Mouse (Mus musculus) hindbrain, embryonic 13.5 days (tissue): ENCODE results near the gene Uqcrq. TPM values are rescaled to one million over a fixed set of nuclear protein-coding genes. Genes with fewer than 3 reads are reported as not detected.

ENCODE experiments used
- ATAC-seq: fragments of 200-750 bp; cut with Nextera tagmentation; 2 replicates; pipeline ENCODE4 v1.8.0; 2017; ENCODE audit warnings: moderate TSS enrichment; ENCODE audit not compliant: low FRiP score
- H3K27ac ChIP-seq: fragments of 300-500 bp; sonication (generic); 2 replicates; pipeline ENCODE4 v1.5.1; 2015; ENCODE audit warnings: inconsistent platforms, mild to moderate bottlenecking, moderate library complexity
- H3K27me3 ChIP-seq: fragments of 300-500 bp; sonication (generic); 2 replicates; pipeline ENCODE4 v1.6.1; 2015; ENCODE audit warnings: mild to moderate bottlenecking, inconsistent platforms
- H3K36me3 ChIP-seq: fragments of 300-500 bp; sonication (generic); 2 replicates; pipeline ENCODE4 v1.6.1; 2015; ENCODE audit warnings: mild to moderate bottlenecking, inconsistent platforms
- H3K4me1 ChIP-seq: fragments of 300-500 bp; sonication (generic); replicated peaks from 2 replicates; pipeline ENCODE4 v1.6.1; 2015; ENCODE audit warnings: inconsistent platforms
- H3K4me2 ChIP-seq: fragments of 300-500 bp; sonication (generic); 2 replicates; pipeline ENCODE4 v1.6.1; 2015; ENCODE audit warnings: inconsistent platforms, mild to moderate bottlenecking, moderate library complexity
- H3K4me3 ChIP-seq: fragments of 300-500 bp; sonication (generic); 2 replicates; pipeline ENCODE4 v1.5.1; 2015; ENCODE audit warnings: mild to moderate bottlenecking, inconsistent platforms
- H3K9ac ChIP-seq: fragments of 300-500 bp; sonication (generic); 2 replicates; pipeline ENCODE4 v1.6.1; 2015; ENCODE audit warnings: mild to moderate bottlenecking, inconsistent platforms
- H3K9me3 ChIP-seq: fragments of 300-500 bp; sonication (generic); 2 replicates; pipeline ENCODE4 v1.6.1; 2016; ENCODE audit warnings: inconsistent platforms
- WGBS: fragments of 180-500 bp; shearing (Covaris S2); methylation state at CpG from one replicate; pipeline ENCODE4 v1.1.7; 2015; 5-methylcytosine and 5-hydroxymethylcytosine counted together
- polyA plus RNA-seq: library from polyadenylated mRNA; unstranded; fragments of >200 nt; fragmentation: Nextera tagmentation; extraction: Ambion mirVana; gene quantifications from 2 replicates; pipeline ENCODE4 v1.2.1, GENCODE M21; 2015

The Uqcrq gene
- polyA plus RNA-seq, 1 experiment from 2014 or later, result 692 TPM

DNA sequence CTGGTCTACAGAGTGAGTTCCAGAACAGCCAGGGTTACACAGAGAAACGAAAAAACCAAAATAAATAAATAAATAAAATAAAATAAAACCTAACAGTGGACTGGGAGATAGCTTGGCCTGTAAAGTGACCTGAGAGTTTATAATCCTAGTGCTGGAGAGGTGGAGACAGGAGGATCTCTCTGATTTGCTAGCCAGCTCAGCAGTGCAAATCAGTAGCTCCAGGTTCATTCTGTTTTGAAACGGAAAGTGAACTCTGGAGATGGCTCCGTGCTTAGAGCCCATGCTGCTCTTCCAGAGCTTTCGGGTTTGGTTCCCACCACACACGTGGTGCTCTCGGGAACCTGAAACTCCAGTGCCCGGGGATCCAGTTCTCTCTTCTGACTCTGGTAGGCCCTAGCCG, 17.4 kb upstream of the Uqcrq start:
- Histone ChIP-seq H3K4me1 (no peaks in the 10 kb centered on the region), H3K27me3 (peaks cover 11% of the 10 kb centered on the region), H3K4me3 (no peak overlapping the region), H3K4me2 (no peak overlapping the region), H3K9ac (no peak overlapping the region), H3K27ac (no peak overlapping the region), H3K9me3 (no peaks in the 10 kb centered on the region), H3K36me3 (no peaks in the 10 kb centered on the region)
- 87% methylated on average over 8 of the region's 8 CpGs for WGBS
- no peak for ATAC-seq

DNA sequence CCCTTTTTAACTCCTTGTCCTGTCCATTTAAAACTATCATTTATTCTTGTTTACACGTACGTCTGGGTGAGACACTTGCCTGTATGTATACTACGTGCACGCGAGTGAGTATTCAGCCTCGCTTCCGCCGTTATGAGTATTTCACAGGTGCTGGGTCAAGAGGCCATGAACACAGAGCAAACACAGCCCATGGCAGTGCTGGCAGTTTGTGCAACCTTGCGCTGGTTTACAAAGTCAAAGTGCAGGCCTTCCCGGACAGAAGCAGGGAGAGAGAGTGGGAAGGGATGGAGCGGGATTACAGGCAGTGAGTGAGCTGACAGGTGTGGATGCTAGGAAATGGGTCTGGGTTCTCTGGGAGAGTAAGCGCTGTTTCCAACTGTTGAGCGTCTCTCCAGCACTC, 15.6 kb upstream of the Uqcrq start:
- no peak overlapping the region for H3K27ac ChIP-seq
- H3K4me1 ChIP-seq, result no peaks in the 10 kb centered on the region
- H3K9ac ChIP-seq, result 0 out of 2 replicates have a peak overlapping the region, but pooled peaks have one; percentile 8
- 90% methylated on average over 13 of the region's 13 CpGs for WGBS
- H3K9me3 ChIP-seq, result no peaks in the 10 kb centered on the region
- H3K4me3 ChIP-seq, result no peak overlapping the region
- no peak overlapping the region for H3K4me2 ChIP-seq
- peaks cover 11% of the 10 kb centered on the region; the same call in 1 of the 2 replicates for H3K27me3 ChIP-seq
- H3K36me3 ChIP-seq, result no peaks in the 10 kb centered on the region
- ATAC-seq, result no peak

DNA sequence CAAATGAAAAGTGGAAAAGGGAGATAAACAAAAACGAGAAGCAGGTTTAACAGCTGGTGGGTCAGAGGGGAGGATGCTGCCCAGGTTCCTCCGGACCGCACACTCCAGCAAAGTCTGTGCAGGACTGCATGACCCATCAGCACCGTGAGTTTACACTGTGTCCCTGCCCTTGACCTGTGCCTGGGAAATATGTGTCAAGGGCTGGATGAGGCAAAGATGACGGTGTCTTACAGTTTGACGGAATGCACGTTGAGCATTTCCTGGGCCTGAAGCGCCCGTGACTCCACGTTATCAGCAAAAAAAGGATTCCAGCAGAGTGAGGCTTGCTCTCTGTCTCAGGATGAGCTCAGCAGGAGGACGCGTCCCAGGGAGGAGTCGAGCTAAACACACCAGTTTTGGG, 14.9 kb upstream of the Uqcrq start:
- Histone ChIP-seq H3K4me2 (no peak overlapping the region), H3K4me1 (no peaks in the 10 kb centered on the region), H3K36me3 (no peaks in the 10 kb centered on the region), H3K27ac (no peak overlapping the region), H3K27me3 (peaks cover 8% of the 10 kb centered on the region; the same call in 1 of the 2 replicates), H3K9ac (0 out of 2 replicates have a peak overlapping the region, but pooled peaks have one; percentile 8), H3K4me3 (no peak overlapping the region), H3K9me3 (no peaks in the 10 kb centered on the region)
- no peak for ATAC-seq
- 65% methylated on average over 13 of the region's 13 CpGs for WGBS

DNA sequence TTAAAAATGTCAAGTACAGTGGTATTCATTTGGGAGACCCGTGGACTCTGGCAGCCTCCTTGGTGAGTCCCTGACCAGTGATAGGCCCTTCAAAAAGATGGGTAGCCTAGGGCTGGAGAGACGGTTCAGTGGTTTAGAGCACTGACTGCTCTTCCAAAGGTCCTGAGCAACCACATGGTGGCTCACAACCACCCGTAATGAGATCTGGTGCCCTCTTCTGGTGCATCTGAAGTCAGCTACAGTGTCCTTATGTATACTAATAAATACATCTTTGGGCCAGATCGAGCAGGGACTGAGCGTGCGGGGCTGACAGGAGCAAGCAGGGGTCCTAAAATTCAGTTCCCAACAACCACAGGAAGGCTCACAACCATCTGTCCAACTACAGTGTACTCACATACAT, 13.2 kb upstream of the Uqcrq start:
- ATAC-seq, result no peak
- Histone ChIP-seq H3K27ac (no peak overlapping the region), H3K4me1 (no peaks in the 10 kb centered on the region), H3K9me3 (no peaks in the 10 kb centered on the region), H3K4me3 (no peak overlapping the region), H3K27me3 (0 out of 2 replicates have a peak, but pooled peaks cover 3% of the 10 kb centered on the region), H3K36me3 (no peaks in the 10 kb centered on the region), H3K4me2 (no peak overlapping the region), H3K9ac (no peak overlapping the region)
- WGBS, result 39% methylated on average over 6 of the region's 6 CpGs

DNA sequence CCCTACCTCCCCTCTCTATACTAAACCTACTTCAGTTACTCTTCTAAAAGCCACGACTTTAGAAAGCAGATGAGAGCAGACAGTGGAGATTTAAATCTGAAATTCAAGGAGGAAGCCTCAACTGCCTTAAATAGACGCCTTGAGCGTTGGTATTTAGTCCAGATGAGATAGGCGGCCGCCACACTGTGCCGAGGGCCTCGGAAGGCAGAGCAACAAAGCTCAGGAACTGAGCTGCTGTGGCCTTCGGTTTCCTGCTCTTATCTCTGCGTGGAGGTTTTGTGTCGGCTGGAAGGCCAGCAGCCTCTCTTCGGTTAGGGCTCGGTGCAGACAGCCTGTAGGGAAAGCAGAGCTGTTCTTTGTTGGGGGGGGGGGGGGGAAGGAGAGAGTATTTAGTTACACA, 11.3 kb upstream of the Uqcrq start:
- no peak overlapping the region for H3K4me2 ChIP-seq
- 63% methylated on average over 12 of the region's 12 CpGs for WGBS
- ATAC-seq, result no peak
- no peaks in the 10 kb centered on the region for H3K9me3 ChIP-seq
- 0 out of 2 replicates have a peak overlapping the region, but pooled peaks have one; percentile 23 for H3K27ac ChIP-seq
- H3K4me3 ChIP-seq, result no peak overlapping the region
- peaks cover 3% of the 10 kb centered on the region; the same call in 1 of the 2 replicates for H3K36me3 ChIP-seq
- 0 out of 2 replicates have a peak, but pooled peaks cover 3% of the 10 kb centered on the region for H3K27me3 ChIP-seq
- no peaks in the 10 kb centered on the region for H3K4me1 ChIP-seq
- no peak overlapping the region for H3K9ac ChIP-seq

DNA sequence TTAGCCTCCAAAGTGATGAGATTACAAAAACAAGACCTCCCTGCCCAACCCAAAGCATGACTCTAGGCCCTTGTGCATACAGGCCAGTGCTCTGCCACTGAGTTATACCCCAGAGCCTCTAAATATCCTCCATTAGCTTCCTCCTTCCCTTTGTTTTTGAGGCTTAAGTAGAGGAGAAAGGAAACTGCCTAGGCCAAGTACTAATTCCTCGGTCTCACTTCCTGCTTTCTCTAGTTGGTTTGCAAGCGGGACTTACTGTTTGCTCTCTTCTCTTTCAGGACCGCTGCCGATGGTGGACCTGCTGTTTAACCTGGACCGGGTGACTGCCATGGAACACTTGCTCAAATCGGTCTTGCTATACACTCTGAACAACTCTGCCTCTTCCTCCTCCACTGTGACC, 5.7 kb upstream of the Uqcrq start:
- Histone ChIP-seq H3K4me1 (peaks cover 6% of the 10 kb centered on the region; the same call in 1 of the 2 replicates), H3K27ac (no peak overlapping the region), H3K4me3 (no peak overlapping the region), H3K4me2 (no peak overlapping the region), H3K9me3 (no peaks in the 10 kb centered on the region), H3K36me3 (peaks cover 3% of the 10 kb centered on the region; the same call in 1 of the 2 replicates), H3K9ac (no peak overlapping the region), H3K27me3 (no peaks in the 10 kb centered on the region)
- 85% methylated on average over 6 of the region's 6 CpGs for WGBS
- ATAC-seq, result no peak

DNA sequence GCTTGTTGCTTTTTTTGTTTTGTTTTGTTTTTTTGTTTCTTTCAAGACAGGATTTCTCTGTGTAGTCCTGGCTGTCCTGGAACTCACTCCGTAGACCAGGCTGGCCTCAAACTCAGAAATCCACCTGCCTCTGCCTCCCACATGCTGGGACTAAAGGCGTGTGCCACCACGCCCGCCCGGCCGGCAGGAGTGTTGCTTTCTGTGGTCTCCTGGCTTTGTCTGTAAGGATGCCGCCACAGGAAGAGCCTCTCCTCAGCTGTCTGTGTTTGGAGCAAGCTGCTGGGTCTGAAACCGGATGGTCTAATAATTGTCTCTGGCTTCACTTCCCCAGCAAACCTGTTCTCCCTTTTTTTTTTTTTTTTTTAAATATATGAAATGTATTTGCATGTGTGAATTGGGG, 4.9 kb upstream of the Uqcrq start:
- Histone ChIP-seq H3K36me3 (peaks cover 3% of the 10 kb centered on the region; the same call in 1 of the 2 replicates), H3K4me1 (peaks cover 6% of the 10 kb centered on the region; the same call in 1 of the 2 replicates), H3K4me3 (no peak overlapping the region), H3K4me2 (no peak overlapping the region), H3K27ac (no peak overlapping the region), H3K9ac (no peak overlapping the region), H3K9me3 (no peaks in the 10 kb centered on the region), H3K27me3 (no peaks in the 10 kb centered on the region)
- ATAC-seq, result no peak
- 88% methylated on average over 8 of the region's 8 CpGs for WGBS

DNA sequence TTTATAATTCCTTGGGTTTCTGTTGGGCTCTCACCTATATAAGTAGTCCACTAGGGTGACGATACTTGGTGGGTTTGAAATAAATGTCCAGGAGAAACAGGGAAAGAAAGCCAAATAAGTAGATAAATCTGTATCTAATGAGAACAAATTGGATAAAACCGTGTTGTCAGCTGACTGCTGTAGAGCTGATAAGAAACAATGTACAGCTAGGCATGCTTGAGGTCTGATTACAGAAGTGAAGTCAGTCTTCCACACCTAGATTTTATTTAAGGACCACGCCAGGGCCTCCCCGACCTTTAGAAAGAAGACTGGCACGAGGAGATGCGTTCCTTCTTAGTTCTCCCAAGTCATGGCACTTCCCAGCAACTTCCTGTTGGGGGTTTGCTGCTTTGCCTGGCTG, 2.4 kb upstream of the Uqcrq start:
- WGBS, result 71% methylated on average over 6 of the region's 6 CpGs
- H3K9me3 ChIP-seq, result no peaks in the 10 kb centered on the region
- peaks cover 17% of the 10 kb centered on the region for H3K4me1 ChIP-seq
- ATAC-seq, result no peak
- H3K4me2 ChIP-seq, result no peak overlapping the region
- no peak overlapping the region for H3K9ac ChIP-seq
- H3K4me3 ChIP-seq, result no peak overlapping the region
- H3K27me3 ChIP-seq, result no peaks in the 10 kb centered on the region
- H3K36me3 ChIP-seq, result peaks cover 13% of the 10 kb centered on the region
- no peak overlapping the region for H3K27ac ChIP-seq

DNA sequence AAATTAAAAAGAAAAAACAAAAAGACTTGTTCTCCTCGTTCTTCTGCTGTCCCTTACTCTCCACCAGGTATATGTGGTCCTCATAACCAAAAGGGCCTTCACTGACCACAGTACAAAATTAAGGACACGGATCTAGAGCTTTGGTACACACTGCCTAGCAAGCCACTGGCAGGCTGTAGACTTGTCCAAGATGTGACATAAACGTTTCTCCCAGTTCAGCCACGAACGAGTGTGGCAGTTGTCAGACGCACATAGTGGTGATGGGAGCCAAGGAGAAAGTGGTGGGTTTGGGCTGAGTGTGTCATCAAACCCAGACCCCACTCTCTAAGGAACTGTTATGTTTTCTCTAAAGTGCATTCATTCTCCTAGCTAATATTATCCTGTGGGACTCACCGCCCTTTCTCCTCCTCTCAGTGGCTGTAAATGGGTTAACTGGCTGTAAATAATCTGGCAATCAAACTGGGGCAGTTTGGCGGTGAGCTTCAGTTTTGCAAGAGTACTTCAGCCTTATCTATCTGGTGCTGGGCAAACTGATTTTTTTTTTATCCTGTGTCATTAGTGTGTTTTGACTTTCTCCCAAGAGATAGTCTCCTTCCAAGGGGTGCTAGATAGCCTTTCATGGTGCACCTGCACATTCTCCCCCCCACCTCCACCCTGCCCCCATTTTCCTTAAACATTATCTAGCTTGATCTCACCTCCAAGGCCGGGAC, 871 bp upstream of the Uqcrq start:
- Histone ChIP-seq H3K36me3 (peaks cover 13% of the 10 kb centered on the region), H3K4me3 (peak overlapping the region; percentile 87), H3K4me1 (peaks cover 17% of the 10 kb centered on the region), H3K9ac (peak overlapping the region; percentile 40), H3K4me2 (peak overlapping the region; percentile 94), H3K27me3 (no peaks in the 10 kb centered on the region), H3K27ac (peak overlapping the region; percentile 81), H3K9me3 (no peaks in the 10 kb centered on the region)
- WGBS, result 18% methylated on average over 9 of the region's 9 CpGs
- peak; percentile 55 for ATAC-seq

DNA sequence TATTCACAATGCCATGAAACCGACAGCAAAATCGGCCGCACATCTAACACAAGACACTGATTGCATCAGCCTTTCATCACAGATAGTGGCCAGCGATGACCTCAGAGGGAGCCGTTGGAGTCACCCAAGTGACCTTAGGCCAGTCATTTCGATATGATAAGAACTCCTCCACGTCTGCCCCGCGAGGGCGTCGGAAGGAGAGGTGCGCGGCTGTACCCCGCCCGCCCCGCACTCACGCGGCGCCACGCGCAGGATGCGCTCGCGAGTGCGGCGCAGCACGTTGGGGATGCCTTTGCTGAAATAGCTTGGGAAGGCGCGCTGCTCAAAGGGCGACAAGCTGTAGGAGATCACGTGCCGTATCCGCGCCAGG, 346 bp downstream of the Uqcrq start:
- Histone ChIP-seq H3K27ac (peak overlapping the region; percentile 87), H3K36me3 (peaks cover 13% of the 10 kb centered on the region), H3K27me3 (no peaks in the 10 kb centered on the region), H3K9ac (peak overlapping the region; percentile 92), H3K4me3 (peak overlapping the region; percentile 87), H3K4me1 (peaks cover 17% of the 10 kb centered on the region), H3K9me3 (no peaks in the 10 kb centered on the region), H3K4me2 (peak overlapping the region; percentile 94)
- ATAC-seq, result peak; percentile 74; the same call in 1 of the 2 replicates
- under 1% methylated on average over 34 of the region's 34 CpGs for WGBS

DNA sequence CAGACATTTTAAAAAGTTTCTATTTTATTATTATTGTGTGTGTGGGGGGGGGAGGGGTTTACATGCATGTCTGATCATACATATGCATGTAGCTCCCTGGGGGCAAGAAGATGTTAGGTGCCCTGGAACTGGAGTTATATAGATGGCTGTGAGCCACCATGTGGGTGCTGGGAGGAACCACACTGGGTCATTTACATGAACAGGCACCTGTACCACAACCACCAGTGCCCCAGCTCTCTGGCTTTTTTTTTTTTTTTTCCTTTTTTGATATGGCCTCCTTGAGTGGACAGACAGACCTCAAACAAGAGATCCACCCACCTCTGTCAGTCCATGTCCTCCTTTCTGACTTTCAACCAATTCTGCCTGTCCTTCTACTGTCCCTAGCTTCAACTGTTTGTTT, 1.4 kb downstream of the Uqcrq start:
- H3K4me3 ChIP-seq, result peak overlapping the region; percentile 87; the same call in 1 of the 2 replicates
- H3K4me1 ChIP-seq, result peaks cover 17% of the 10 kb centered on the region
- peaks cover 13% of the 10 kb centered on the region for H3K36me3 ChIP-seq
- H3K9ac ChIP-seq, result no peak overlapping the region
- no peak for ATAC-seq
- no peaks in the 10 kb centered on the region for H3K9me3 ChIP-seq
- peak overlapping the region; percentile 94 for H3K4me2 ChIP-seq
- no peak overlapping the region for H3K27ac ChIP-seq
- H3K27me3 ChIP-seq, result no peaks in the 10 kb centered on the region

DNA sequence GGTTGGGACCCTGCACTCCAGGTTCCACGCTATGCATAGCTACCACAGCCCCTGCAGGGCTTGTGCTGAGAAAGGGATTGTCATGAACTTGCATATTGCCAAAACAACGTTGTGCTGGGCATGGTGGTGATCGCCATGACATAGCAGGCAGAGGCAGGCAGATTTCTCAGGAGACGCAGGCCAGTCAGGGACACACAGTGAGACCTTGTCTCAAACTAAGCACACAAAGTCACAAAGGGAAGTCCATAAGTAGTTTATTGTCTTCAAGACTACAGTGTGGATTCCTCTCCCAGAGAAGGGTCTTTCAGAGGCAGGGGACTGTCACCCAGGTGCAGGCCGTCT, 1.9 kb downstream of the Uqcrq start:
- Histone ChIP-seq H3K27ac (no peak overlapping the region), H3K4me3 (no peak overlapping the region), H3K4me2 (no peak overlapping the region), H3K9ac (no peak overlapping the region), H3K9me3 (no peaks in the 10 kb centered on the region), H3K27me3 (no peaks in the 10 kb centered on the region), H3K36me3 (peaks cover 13% of the 10 kb centered on the region), H3K4me1 (peaks cover 17% of the 10 kb centered on the region)
- 95% methylated on average over 5 of the region's 5 CpGs for WGBS
- no peak for ATAC-seq
